ENCODE assay signal across 12 mouse cellular contexts in genomic region chr14:79034511-79034913, GRCm38 (mm10).
A peak's percentile ranks its signal among the peaks of the same experiment; 100 is the strongest.
DNase-seq lines count a peak whose midpoint lies in the region; ATAC-seq and TF ChIP-seq lines count a peak whose summit lies in the region.
"Had no signal": no experiment of that assay in that cellular context is flagged by ENCODE, and none has a peak within 500 bp of the region (broad histone marks: within the 10 kb centered on the region; RNA-seq: fewer than 3 reads in every experiment).

No protein-coding gene starts in this region.

- no peak for TF ChIP-seq POLR2A in kidney, adult 2 months (IDR thresholded peaks at IDR 0.05; ENCODE audit: low read depth, low read length)

- H3K36me3 ChIP-seq in kidney, adult 2 months (ENCODE audit: control insufficient read depth, insufficient read depth, low read length): peaks cover 1% of the 10 kb centered on the region
- 0 out of 2 replicates have a peak, but pooled peaks cover 4% of the 10 kb centered on the region for H3K36me3 ChIP-seq in lung, postnatal 0 days (ENCODE audit: insufficient read depth, low read length)
- H3K36me3 ChIP-seq: embryonic facial prominence, embryonic 12.5 days had no signal

- ATAC-seq in lung, postnatal 0 days: peak; percentile 98
- ATAC-seq in granulocyte monocyte progenitor cell, adult 5-6 weeks (replicated peaks; ENCODE audit: poor library complexity, severe bottlenecking): no peak
- ATAC-seq in erythroblast, adult 5-6 weeks (replicated peaks; ENCODE audit: low FRiP score, poor library complexity, severe bottlenecking): no peak
- ATAC-seq: inflammation-experienced regulatory T-cells, adult 6 months had no signal

- no peak for TF ChIP-seq CTCF in kidney, adult 2 months (conservative IDR thresholded peaks at IDR 0.05; ENCODE audit: insufficient read depth, insufficient read length, low read depth, low read length)
- no peak for TF ChIP-seq CTCF in lung, postnatal 0 days (IDR thresholded peaks at IDR 0.05)

- H3K27ac ChIP-seq in kidney, adult 2 months (ENCODE audit: insufficient read depth, low read depth, low read length): peak overlapping the region; percentile 64
- peak overlapping the region; percentile 73 for H3K27ac ChIP-seq in brown adipose tissue, adult 24 weeks (replicated peaks; ENCODE audit: low read depth, low read length)
- peak overlapping the region; percentile 68 for H3K27ac ChIP-seq in lung, postnatal 0 days (ENCODE audit: low read length)
- H3K27ac ChIP-seq: embryonic facial prominence, embryonic 12.5 days had no signal

- 50% methylated on average over 9 of the region's 9 CpGs for WGBS in kidney, adult 2 months
- WGBS in lung, postnatal 0 days: 11% methylated on average over 9 of the region's 9 CpGs

- H3K9me3 ChIP-seq in lung, postnatal 0 days (ENCODE audit: low read length): no peaks in the 10 kb centered on the region
- H3K9me3 ChIP-seq: embryonic facial prominence, embryonic 12.5 days; megakaryocyte, embryonic 14.5 days had no signal

- TF ChIP-seq EP300 in lung, postnatal 0 days (IDR thresholded peaks at IDR 0.05): peak; percentile 97

- peak overlapping the region; percentile 28 for H3K4me2 ChIP-seq in lung, postnatal 0 days (replicated peaks; ENCODE audit: low read depth, low read length)
- H3K4me2 ChIP-seq: embryonic facial prominence, embryonic 12.5 days had no signal

- H3K9ac ChIP-seq in lung, postnatal 0 days (replicated peaks; ENCODE audit: low read depth): no peak overlapping the region
- H3K9ac ChIP-seq: embryonic facial prominence, embryonic 12.5 days had no signal

- H3K4me1 ChIP-seq in kidney, adult 2 months (ENCODE audit: control insufficient read depth, insufficient read depth, low read length): no peaks in the 10 kb centered on the region; the same call in 1 of the 2 replicates
- no peaks in the 10 kb centered on the region; the same call in 1 of the 2 replicates for H3K4me1 ChIP-seq in brown adipose tissue, adult 24 weeks (ENCODE audit: control insufficient read depth, insufficient read depth, insufficient read length, low read length)
- H3K4me1 ChIP-seq in lung, postnatal 0 days (ENCODE audit: insufficient read depth, low read depth, low read length): peaks cover 10% of the 10 kb centered on the region; the same call in 1 of the 2 replicates
- H3K4me1 ChIP-seq: megakaryocyte, embryonic 14.5 days had no signal

- no peak overlapping the region for H3K4me3 ChIP-seq in kidney, adult 2 months (ENCODE audit: insufficient read depth, low read depth, low read length)
- no peak overlapping the region for H3K4me3 ChIP-seq in brown adipose tissue, adult 24 weeks (ENCODE audit: insufficient read depth, low read depth, low read length)
- no peak overlapping the region for H3K4me3 ChIP-seq in lung, postnatal 0 days (ENCODE audit: low read depth, low read length)
- H3K4me3 ChIP-seq: embryonic facial prominence, embryonic 12.5 days; megakaryocyte, embryonic 14.5 days had no signal

- H3K27me3 ChIP-seq in kidney, adult 2 months (replicated peaks; ENCODE audit: control insufficient read depth, insufficient read depth, low read length): no peaks in the 10 kb centered on the region
- H3K27me3 ChIP-seq in lung, postnatal 0 days (replicated peaks; ENCODE audit: insufficient read depth, low read length): no peaks in the 10 kb centered on the region
- H3K27me3 ChIP-seq: embryonic facial prominence, embryonic 12.5 days; megakaryocyte, embryonic 14.5 days had no signal

- DNase-seq in kidney, adult 2 months: peak; percentile 47
- DNase-seq in kidney, postnatal 10 days: no peak
- peak; percentile 46 for DNase-seq in brain, adult 2 months (ENCODE audit: low read depth, low spot score)
- DNase-seq in lung, postnatal 0 days (ENCODE audit: low spot score): peak; percentile 88
- DNase-seq in right cerebral cortex, postnatal 4 days: no peak
- DNase-seq: gastrocnemius, postnatal 10 days had no signal

Comparison
In these comparisons a context has a peak if more than half of its experiments do, and no peak if none do; other contexts are left out.
1. DNase-seq: peak in kidney, adult 2 months (single experiment), brain, adult 2 months (single experiment) and lung, postnatal 0 days (single experiment); none in kidney, postnatal 10 days (single experiment) and right cerebral cortex, postnatal 4 days (single experiment).
2. Peak in every context shown above with its lines, with median percentiles within 50 percentile points of each other: H3K27ac ChIP-seq.